In genomic region chr9:106417841-106418625, GRCm38 (mm10) we compare ENCODE assay signal across 8 mouse cellular contexts. TPM values are rescaled to one million over a fixed set of nuclear protein-coding genes. Genes with fewer than 3 reads are reported as not detected.
DNase-seq lines count a peak whose midpoint lies in the region; ATAC-seq lines count a peak whose summit lies in the region.

No protein-coding gene starts in this region.

- peak overlapping the region; percentile 52 for H3K4me2 ChIP-seq in stomach, embryonic 14.5 days (replicated peaks; ENCODE audit: low read depth, low read length)

- H3K9me3 ChIP-seq in embryonic facial prominence, embryonic 10.5 days: no peaks in the 10 kb centered on the region
- H3K9me3 ChIP-seq in midbrain, embryonic 10.5 days (replicated peaks): no peaks in the 10 kb centered on the region
- no peaks in the 10 kb centered on the region for H3K9me3 ChIP-seq in stomach, embryonic 14.5 days (ENCODE audit: control insufficient read depth, low read depth, low read length)

- peak overlapping the region; percentile 38 for H3K9ac ChIP-seq in stomach, embryonic 14.5 days (replicated peaks; ENCODE audit: low read depth, low read length)

- ATAC-seq in stomach, embryonic 14.5 days (ENCODE audit: insufficient number of reproducible peaks, insufficient read depth, low FRiP score, low read depth): peak; percentile 42; the same call in 1 of the 2 replicates

- peaks cover 48% of the 10 kb centered on the region for H3K4me1 ChIP-seq in embryonic facial prominence, embryonic 10.5 days
- H3K4me1 ChIP-seq in midbrain, embryonic 10.5 days: peaks cover 53% of the 10 kb centered on the region
- H3K4me1 ChIP-seq in stomach, embryonic 14.5 days (ENCODE audit: control insufficient read depth, insufficient read depth, low read length): peaks cover 20% of the 10 kb centered on the region; the same call in 1 of the 2 replicates

- peak; percentile 87 for DNase-seq in adrenal gland, postnatal 10 days
- peak; percentile 81 for DNase-seq in embryonic facial prominence, embryonic 10.5 days (ENCODE audit: low spot score)
- DNase-seq in heart, adult 18-20 months: peak; percentile 86 to 88
- DNase-seq in kidney, adult 18-20 months: peak; percentile 77
- peak; percentile 90 for DNase-seq in left cerebral cortex, postnatal 4 days
- peak; percentile 63 for DNase-seq in midbrain, embryonic 10.5 days (ENCODE audit: low spot score)
- DNase-seq in spleen, postnatal 14 days (ENCODE audit: low spot score in 2 of 2): no peak

- peak overlapping the region; percentile 84 for H3K27ac ChIP-seq in embryonic facial prominence, embryonic 10.5 days (replicated peaks)
- H3K27ac ChIP-seq in midbrain, embryonic 10.5 days (replicated peaks): peak overlapping the region; percentile 81
- H3K27ac ChIP-seq in stomach, embryonic 14.5 days (ENCODE audit: low read length): peak overlapping the region; percentile 11

- H3K4me3 ChIP-seq in embryonic facial prominence, embryonic 10.5 days: peak overlapping the region; percentile 51
- H3K4me3 ChIP-seq in midbrain, embryonic 10.5 days: peak overlapping the region; percentile 46
- peak overlapping the region; percentile 15 for H3K4me3 ChIP-seq in stomach, embryonic 14.5 days (ENCODE audit: low read depth, low read length)

- WGBS in embryonic facial prominence, embryonic 10.5 days: 17% methylated on average over 29 of the region's 29 CpGs
- WGBS in midbrain, embryonic 10.5 days: 18% methylated on average over 29 of the region's 29 CpGs
- 13% methylated on average over 29 of the region's 29 CpGs for WGBS in stomach, embryonic 14.5 days

- intact Hi-C loops in left cerebral cortex, postnatal 4 days (cut with DNase I): loop anchor here (2.0 to 5.0 kb wide), 2 partner anchors 49 to 111 kb away; partner anchors contain the start of gene Dusp7

- no peaks in the 10 kb centered on the region for H3K36me3 ChIP-seq in embryonic facial prominence, embryonic 10.5 days (replicated peaks)
- no peaks in the 10 kb centered on the region for H3K36me3 ChIP-seq in midbrain, embryonic 10.5 days
- H3K36me3 ChIP-seq in stomach, embryonic 14.5 days (ENCODE audit: control insufficient read depth, insufficient read depth, low read length): no peaks in the 10 kb centered on the region

- peaks cover 13% of the 10 kb centered on the region for H3K27me3 ChIP-seq in embryonic facial prominence, embryonic 10.5 days (replicated peaks; ENCODE audit: low read depth, poor library complexity, severe bottlenecking)
- peaks cover 22% of the 10 kb centered on the region for H3K27me3 ChIP-seq in midbrain, embryonic 10.5 days (ENCODE audit: low read depth, poor library complexity, severe bottlenecking)
- no peaks in the 10 kb centered on the region for H3K27me3 ChIP-seq in stomach, embryonic 14.5 days (ENCODE audit: control insufficient read depth, insufficient read depth, low read length)

RNA-seq across cellular contexts. Expression of gene Rpl29, which starts 11.2 kb away (rescaled TPM):
- 100 to 1,000 TPM; 485 to 490 TPM for total RNA-seq in adrenal gland, postnatal 10 days (2021)
- polyA plus RNA-seq in embryonic facial prominence, embryonic 10.5 days (2016; fragmentation: Nextera tagmentation; extraction: Ambion mirVana): 1,047 and 1,078 TPM in 2 replicates
- 100 to 1,000 TPM; 272 to 273 TPM for total RNA-seq in heart, adult 18-20 months (2021)
- 100 to 1,000 TPM; 480 to 518 TPM for total RNA-seq in left cerebral cortex, postnatal 4 days (2021)
- polyA plus RNA-seq in midbrain, embryonic 10.5 days (2016; fragmentation: Nextera tagmentation; extraction: Ambion mirVana): 872 and 1,015 TPM in 2 replicates
- polyA plus RNA-seq in stomach, embryonic 14.5 days (2014; fragmentation: Nextera tagmentation; extraction: Ambion mirVana): 1,139 and 1,256 TPM in 2 replicates

RNA-seq across cellular contexts. Expression of gene Acy1, which starts 20.1 kb away (rescaled TPM):
- total RNA-seq in adrenal gland, postnatal 10 days (2021): 10 to 100 TPM; 21.3 to 23.1 TPM
- polyA plus RNA-seq in embryonic facial prominence, embryonic 10.5 days (2016; fragmentation: Nextera tagmentation; extraction: Ambion mirVana): 43.2 and 46.1 TPM in 2 replicates
- 10 to 100 TPM; 26.1 to 26.8 TPM for total RNA-seq in heart, adult 18-20 months (2021)
- 10 to 100 TPM; 14.3 to 19.0 TPM for total RNA-seq in left cerebral cortex, postnatal 4 days (2021)
- polyA plus RNA-seq in midbrain, embryonic 10.5 days (2016; fragmentation: Nextera tagmentation; extraction: Ambion mirVana): 39.3 and 42.6 TPM in 2 replicates
- 41.2 and 43.1 TPM in 2 replicates for polyA plus RNA-seq in stomach, embryonic 14.5 days (2014; fragmentation: Nextera tagmentation; extraction: Ambion mirVana)

RNA-seq across cellular contexts. Expression of gene Abhd14b, which starts 29.2 kb away (rescaled TPM):
- total RNA-seq in adrenal gland, postnatal 10 days (2021): 10 to 100 TPM; 30.7 to 32.6 TPM
- 6.0 and 6.4 TPM in 2 replicates for polyA plus RNA-seq in embryonic facial prominence, embryonic 10.5 days (2016; fragmentation: Nextera tagmentation; extraction: Ambion mirVana)
- 1 to 10 TPM; 8.5 to 8.6 TPM for total RNA-seq in heart, adult 18-20 months (2021)
- 10 to 100 TPM; 13.3 to 13.8 TPM for total RNA-seq in left cerebral cortex, postnatal 4 days (2021)
- polyA plus RNA-seq in midbrain, embryonic 10.5 days (2016; fragmentation: Nextera tagmentation; extraction: Ambion mirVana): 5.2 TPM in 2 replicates
- polyA plus RNA-seq in stomach, embryonic 14.5 days (2014; fragmentation: Nextera tagmentation; extraction: Ambion mirVana): 26.3 and 32.6 TPM in 2 replicates

RNA-seq across cellular contexts. Expression of gene Abhd14a, which starts 29.4 kb away (rescaled TPM):
- total RNA-seq in adrenal gland, postnatal 10 days (2021): 10 to 100 TPM; 20.6 to 24.6 TPM
- polyA plus RNA-seq in embryonic facial prominence, embryonic 10.5 days (2016; fragmentation: Nextera tagmentation; extraction: Ambion mirVana): 40.1 and 40.4 TPM in 2 replicates
- 10 to 100 TPM; 19.0 to 19.6 TPM for total RNA-seq in heart, adult 18-20 months (2021)
- 10 to 100 TPM; 70.1 to 71.4 TPM for total RNA-seq in left cerebral cortex, postnatal 4 days (2021)
- 37.7 TPM in 2 replicates for polyA plus RNA-seq in midbrain, embryonic 10.5 days (2016; fragmentation: Nextera tagmentation; extraction: Ambion mirVana)
- 52.3 and 57.1 TPM in 2 replicates for polyA plus RNA-seq in stomach, embryonic 14.5 days (2014; fragmentation: Nextera tagmentation; extraction: Ambion mirVana)

RNA-seq across cellular contexts. Expression of gene Pcbp4, which starts 35.1 kb away (rescaled TPM):
- total RNA-seq in adrenal gland, postnatal 10 days (2021): 10 to 100 TPM; 28.6 to 42.5 TPM
- 320 and 346 TPM in 2 replicates for polyA plus RNA-seq in embryonic facial prominence, embryonic 10.5 days (2016; fragmentation: Nextera tagmentation; extraction: Ambion mirVana)
- total RNA-seq in heart, adult 18-20 months (2021): 10 to 100 TPM; 61.1 to 63.2 TPM
- 100 to 1,000 TPM; 409 to 418 TPM for total RNA-seq in left cerebral cortex, postnatal 4 days (2021)
- 385 and 386 TPM in 2 replicates for polyA plus RNA-seq in midbrain, embryonic 10.5 days (2016; fragmentation: Nextera tagmentation; extraction: Ambion mirVana)
- 60.9 and 61.2 TPM in 2 replicates for polyA plus RNA-seq in stomach, embryonic 14.5 days (2014; fragmentation: Nextera tagmentation; extraction: Ambion mirVana)

Comparison
In these comparisons a context has a peak if more than half of its experiments do, and no peak if none do; other contexts are left out.
1. DNase-seq: peak in adrenal gland, postnatal 10 days (single experiment), embryonic facial prominence, embryonic 10.5 days (single experiment), heart, adult 18-20 months (2 of 2), kidney, adult 18-20 months (single experiment), left cerebral cortex, postnatal 4 days (single experiment) and midbrain, embryonic 10.5 days (single experiment); none in spleen, postnatal 14 days (0 of 2).
2. H3K27ac ChIP-seq: peak in every context shown above with its lines; median percentile 84 in embryonic facial prominence, embryonic 10.5 days; 81 in midbrain, embryonic 10.5 days; 11 in stomach, embryonic 14.5 days.
3. Peak in every context shown above with its lines, with median percentiles within 50 percentile points of each other: H3K4me3 ChIP-seq.